Mouse (Mus musculus): ENCODE measurements at regions not wholly inside any gene's neighbourhood (a gene's known extent, or its start where the extent isn't known, plus 50 kb on each side); places are given as distances from the start of the nearest gene placed in this dataset.

GRCm38 (mm10) chr4:81724751-81725150 lies 282.1 kb upstream of the Mpdz start:
- H3K4me3 ChIP-seq = no peak overlapping the region
- H3K4me2 ChIP-seq = no peak overlapping the region
- no peak overlapping the region for H3K27ac ChIP-seq
- H3K4me1 ChIP-seq = peaks cover 18% of the 10 kb centered on the region
- no peak overlapping the region for H3K9ac ChIP-seq
- no peaks in the 10 kb centered on the region for H3K36me3 ChIP-seq (replicated peaks)
- no peaks in the 10 kb centered on the region for H3K9me3 ChIP-seq
- WGBS = 94% methylated on average over 2 of the region's 2 CpGs
- H3K27me3 ChIP-seq (replicated peaks) = no peaks in the 10 kb centered on the region
- ATAC-seq (replicated peaks) = no peak

DNA sequence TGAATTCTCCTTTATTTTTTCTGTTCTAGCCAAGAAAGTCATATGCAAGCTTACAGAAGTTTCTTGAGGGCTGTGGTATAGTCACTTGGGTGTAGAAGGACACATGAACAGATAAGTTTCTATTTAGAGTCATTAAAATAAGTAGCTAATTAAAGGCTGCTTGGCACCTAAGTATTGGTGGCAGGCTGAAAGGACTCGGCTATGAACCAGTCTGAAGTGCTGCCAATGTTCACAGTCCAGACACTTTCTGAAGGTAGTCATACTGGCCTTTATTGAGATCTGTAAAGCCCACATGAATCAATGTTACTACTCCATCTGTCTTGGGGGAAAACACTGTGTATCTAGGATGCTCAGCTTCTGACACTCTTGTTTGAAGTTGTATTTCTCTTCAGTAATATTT lies 269.8 kb upstream of the Mpdz start:
- no peak for ATAC-seq (replicated peaks)
- H3K9me3 ChIP-seq = no peaks in the 10 kb centered on the region
- no peaks in the 10 kb centered on the region for H3K36me3 ChIP-seq (replicated peaks)
- no peak overlapping the region for H3K27ac ChIP-seq
- WGBS = 63% methylated on average over 1 of the region's 1 CpGs
- H3K4me1 ChIP-seq = no peaks in the 10 kb centered on the region
- no peak overlapping the region for H3K4me3 ChIP-seq
- no peak overlapping the region for H3K4me2 ChIP-seq
- H3K27me3 ChIP-seq (replicated peaks) = no peaks in the 10 kb centered on the region
- H3K9ac ChIP-seq = no peak overlapping the region

- Histone ChIP-seq H3K27ac (no peak overlapping the region), H3K4me3 (no peak overlapping the region), H3K4me2 (no peak overlapping the region), H3K27me3 (replicated peaks) (no peaks in the 10 kb centered on the region), H3K9me3 (no peaks in the 10 kb centered on the region), H3K9ac (no peak overlapping the region), H3K4me1 (no peaks in the 10 kb centered on the region), H3K36me3 (replicated peaks) (no peaks in the 10 kb centered on the region)
- ATAC-seq (replicated peaks) = no peak
These were observed 252.6 kb upstream of the Mpdz start for GRCm38 (mm10) chr4:81695182-81695581.

- no peak for ATAC-seq (replicated peaks)
- no peak overlapping the region for H3K27ac ChIP-seq
- no peaks in the 10 kb centered on the region for H3K9me3 ChIP-seq
- H3K4me3 ChIP-seq = no peak overlapping the region
- 86% methylated on average over 2 of the region's 2 CpGs for WGBS
- H3K4me2 ChIP-seq = no peak overlapping the region
- no peaks in the 10 kb centered on the region for H3K36me3 ChIP-seq (replicated peaks)
- no peak overlapping the region for H3K9ac ChIP-seq
- no peaks in the 10 kb centered on the region for H3K27me3 ChIP-seq (replicated peaks)
- no peaks in the 10 kb centered on the region for H3K4me1 ChIP-seq
These were observed 234.6 kb upstream of the Mpdz start for GRCm38 (mm10) chr4:81677205-81677604.

DNA sequence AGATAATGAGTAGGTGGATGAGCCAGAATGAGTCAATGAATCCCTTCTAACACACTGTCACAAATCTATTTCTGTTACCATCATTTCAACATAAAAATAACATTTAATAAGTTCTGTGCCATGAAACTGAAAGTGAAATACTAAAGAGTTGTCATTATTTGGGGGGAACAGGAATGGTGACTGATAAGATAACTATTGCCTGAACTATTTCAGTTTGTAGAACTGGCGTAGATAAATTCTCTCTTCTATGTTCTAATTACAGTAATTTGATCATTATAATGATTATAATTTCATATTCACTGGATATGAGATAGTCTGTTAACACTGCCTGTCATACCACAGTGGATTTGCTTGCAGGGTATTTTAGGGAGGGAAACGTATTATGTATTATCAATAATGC lies 232.3 kb upstream of the Mpdz start:
- Histone ChIP-seq H3K4me1 (no peaks in the 10 kb centered on the region), H3K4me3 (no peak overlapping the region), H3K36me3 (replicated peaks) (no peaks in the 10 kb centered on the region), H3K27ac (no peak overlapping the region), H3K9me3 (no peaks in the 10 kb centered on the region), H3K4me2 (no peak overlapping the region), H3K27me3 (replicated peaks) (no peaks in the 10 kb centered on the region), H3K9ac (no peak overlapping the region)
- 88% methylated on average over 2 of the region's 2 CpGs for WGBS
- no peak for ATAC-seq (replicated peaks)

DNA sequence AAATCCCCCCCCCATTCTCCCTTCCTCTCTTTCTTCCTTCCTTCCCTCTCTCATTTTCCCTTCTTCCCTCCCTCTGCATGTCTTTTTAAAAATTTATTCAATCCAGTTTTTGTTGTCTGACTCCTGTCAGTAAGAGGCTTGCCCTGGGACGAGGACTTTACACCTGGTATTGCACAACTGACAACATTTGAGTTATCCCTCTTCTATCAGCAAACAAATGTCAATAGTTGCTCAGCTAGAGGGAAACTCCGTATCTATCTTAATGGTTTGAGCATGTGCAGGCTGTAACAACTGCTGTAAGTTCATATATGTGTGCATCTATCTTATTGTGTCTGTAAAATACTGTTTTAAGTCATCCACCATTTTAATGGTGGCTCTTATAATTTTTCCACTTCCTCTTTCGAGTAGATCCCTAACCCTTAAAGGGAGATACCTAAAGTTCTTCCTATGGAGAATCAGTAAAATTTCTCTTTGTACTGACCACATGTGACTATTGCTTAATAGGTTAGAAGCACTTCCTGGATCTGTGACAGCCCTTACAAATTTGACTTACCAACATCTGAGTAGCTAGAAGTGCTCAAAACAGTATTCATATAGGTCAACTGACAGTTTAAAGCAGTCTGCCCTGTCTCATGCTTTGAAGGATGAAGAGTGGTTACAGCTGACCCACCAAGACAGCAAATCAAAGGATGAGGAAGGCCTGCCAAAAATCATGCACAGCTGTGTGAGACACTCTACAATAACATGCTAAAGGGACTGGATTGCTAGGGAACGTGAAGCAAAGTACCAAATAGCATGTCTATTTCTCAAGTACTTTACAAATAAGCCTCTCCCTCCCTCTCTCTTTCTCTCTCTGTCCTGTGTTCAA lies 231.0 kb upstream of the Mpdz start:
- Histone ChIP-seq H3K36me3 (replicated peaks) (no peaks in the 10 kb centered on the region), H3K27me3 (replicated peaks) (no peaks in the 10 kb centered on the region), H3K27ac (no peak overlapping the region), H3K4me1 (no peaks in the 10 kb centered on the region), H3K4me3 (no peak overlapping the region), H3K4me2 (no peak overlapping the region), H3K9me3 (no peaks in the 10 kb centered on the region), H3K9ac (no peak overlapping the region)
- no peak for ATAC-seq (replicated peaks)
- WGBS = 84% methylated on average over 4 of the region's 4 CpGs

GRCm38 (mm10) chr4:81671986-81672385 lies 229.4 kb upstream of the Mpdz start:
- H3K27me3 ChIP-seq (replicated peaks) = no peaks in the 10 kb centered on the region

DNA sequence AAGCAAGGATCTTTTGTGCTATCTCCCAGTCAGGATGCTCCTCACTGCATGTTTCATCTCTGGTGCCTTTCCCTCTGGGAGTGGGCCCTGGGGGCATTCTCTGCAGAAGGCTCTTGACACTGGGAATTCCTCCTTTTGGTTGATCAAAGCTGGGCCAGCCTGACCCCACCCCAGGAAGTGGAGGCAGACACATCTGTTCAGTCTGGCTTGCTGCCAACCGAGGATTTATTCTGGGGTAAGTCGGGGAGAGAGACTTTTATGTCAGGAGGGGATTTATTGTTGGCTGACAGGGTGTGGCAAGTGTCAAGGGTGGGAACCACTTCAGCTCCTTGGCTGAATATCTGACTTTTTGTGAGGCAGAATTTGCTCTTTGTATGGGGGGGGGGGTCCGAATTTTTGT lies 226.6 kb upstream of the Mpdz start:
- no peak overlapping the region for H3K9ac ChIP-seq
- no peak overlapping the region for H3K27ac ChIP-seq
- H3K36me3 ChIP-seq (replicated peaks) = no peaks in the 10 kb centered on the region
- ATAC-seq (replicated peaks) = no peak
- no peaks in the 10 kb centered on the region for H3K9me3 ChIP-seq
- no peak overlapping the region for H3K4me3 ChIP-seq
- H3K27me3 ChIP-seq (replicated peaks) = no peaks in the 10 kb centered on the region
- H3K4me2 ChIP-seq = no peak overlapping the region
- 15% methylated on average over 3 of the region's 3 CpGs for WGBS
- no peaks in the 10 kb centered on the region for H3K4me1 ChIP-seq

More at GRCm38 (mm10) chr4:81671986-81672385, 229.4 kb upstream of the Mpdz start:
- Histone ChIP-seq H3K27ac (no peak overlapping the region), H3K36me3 (replicated peaks) (no peaks in the 10 kb centered on the region), H3K9me3 (no peaks in the 10 kb centered on the region), H3K4me1 (no peaks in the 10 kb centered on the region), H3K4me3 (no peak overlapping the region), H3K4me2 (no peak overlapping the region), H3K9ac (no peak overlapping the region)
- no peak for ATAC-seq (replicated peaks)
- WGBS = 93% methylated on average over 2 of the region's 2 CpGs

DNA sequence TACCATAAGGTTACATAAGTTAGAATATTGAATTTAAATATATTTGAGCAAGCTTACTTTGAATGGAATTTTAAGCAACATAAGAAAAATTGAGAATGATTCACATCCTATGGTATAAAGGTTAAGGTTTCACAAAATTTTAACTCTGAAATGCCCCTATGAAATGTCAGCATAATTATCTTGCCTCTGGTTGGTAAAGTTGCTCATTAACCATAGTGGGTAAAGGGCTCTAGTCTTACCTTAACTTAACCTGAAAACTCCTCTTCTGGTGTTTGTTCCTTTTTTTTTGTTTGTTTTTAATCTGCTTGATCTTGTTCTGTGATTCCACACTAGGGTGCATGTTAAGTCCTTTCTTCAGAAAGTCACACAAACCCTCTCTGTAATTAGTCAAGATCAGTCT lies 218.5 kb upstream of the Mpdz start:
- H3K9me3 ChIP-seq = no peaks in the 10 kb centered on the region
- H3K9ac ChIP-seq = no peak overlapping the region
- H3K4me3 ChIP-seq = no peak overlapping the region
- no peak for ATAC-seq (replicated peaks)
- no peak overlapping the region for H3K27ac ChIP-seq
- H3K36me3 ChIP-seq (replicated peaks) = no peaks in the 10 kb centered on the region
- no peaks in the 10 kb centered on the region for H3K27me3 ChIP-seq (replicated peaks)
- H3K4me2 ChIP-seq = no peak overlapping the region
- no peaks in the 10 kb centered on the region for H3K4me1 ChIP-seq

DNA sequence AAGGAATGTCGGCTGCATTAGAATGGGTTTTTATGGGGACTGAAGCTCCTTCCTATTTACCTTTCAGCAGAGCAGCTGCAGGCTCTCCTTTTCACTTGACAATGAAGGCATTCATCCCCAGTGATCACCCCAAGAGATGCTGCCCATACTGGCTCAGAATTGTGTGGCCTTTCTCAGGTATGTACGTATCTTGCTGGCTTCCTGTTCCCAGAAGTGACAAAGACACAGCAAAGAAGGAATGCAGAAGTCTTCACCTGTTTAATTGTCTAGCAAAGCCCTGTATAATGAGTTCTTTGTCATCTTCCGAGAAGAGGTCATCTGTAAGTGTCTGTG lies 185.8 kb upstream of the Mpdz start:
- 59% methylated on average over 3 of the region's 3 CpGs for WGBS
- no peak overlapping the region for H3K9ac ChIP-seq
- H3K27ac ChIP-seq = no peak overlapping the region
- no peak for ATAC-seq (replicated peaks)
- no peak overlapping the region for H3K4me2 ChIP-seq
- H3K9me3 ChIP-seq = no peaks in the 10 kb centered on the region
- no peaks in the 10 kb centered on the region for H3K27me3 ChIP-seq (replicated peaks)
- H3K4me3 ChIP-seq = no peak overlapping the region
- H3K36me3 ChIP-seq (replicated peaks) = no peaks in the 10 kb centered on the region
- H3K4me1 ChIP-seq = no peaks in the 10 kb centered on the region

- ATAC-seq (replicated peaks) = no peak
- no peak overlapping the region for H3K27ac ChIP-seq
- no peaks in the 10 kb centered on the region for H3K4me1 ChIP-seq
- WGBS = 74% methylated on average over 12 of the region's 12 CpGs
- H3K27me3 ChIP-seq (replicated peaks) = no peaks in the 10 kb centered on the region
- no peak overlapping the region for H3K4me3 ChIP-seq
- H3K4me2 ChIP-seq = no peak overlapping the region
- H3K9ac ChIP-seq = no peak overlapping the region
- no peaks in the 10 kb centered on the region for H3K36me3 ChIP-seq (replicated peaks)
- no peaks in the 10 kb centered on the region for H3K9me3 ChIP-seq
These were observed 185.3 kb upstream of the Mpdz start for GRCm38 (mm10) chr4:81627714-81628495.

GRCm38 (mm10) chr4:81625348-81625934 lies 182.8 kb upstream of the Mpdz start:
- 45% methylated on average over 10 of the region's 10 CpGs for WGBS
- no peaks in the 10 kb centered on the region for H3K4me1 ChIP-seq
- no peak overlapping the region for H3K4me3 ChIP-seq
- no peak overlapping the region for H3K4me2 ChIP-seq
- no peaks in the 10 kb centered on the region for H3K36me3 ChIP-seq (replicated peaks)
- no peaks in the 10 kb centered on the region for H3K27me3 ChIP-seq (replicated peaks)
- no peak overlapping the region for H3K9ac ChIP-seq
- no peak for ATAC-seq (replicated peaks)
- no peaks in the 10 kb centered on the region for H3K9me3 ChIP-seq
- H3K27ac ChIP-seq = no peak overlapping the region

Data from midbrain, embryonic 15.5 days (tissue).